Mouse (Mus musculus): ENCODE data around the gene Irf9.

- TF ChIP-seq CTCF (IDR thresholded peaks at IDR 0.05; ENCODE audit: borderline replicate concordance, insufficient read depth, low read length) = no peak
- TF ChIP-seq POLR2A (IDR thresholded peaks at IDR 0.05; ENCODE audit: low read depth, low read length) = no peak
These were observed 11.1 kb upstream of the Irf9 start for GRCm38 (mm10) chr14:55592226-55592625.
